Comparison of ENCODE assay signal across 10 mouse cellular contexts in the genomic region with DNA sequence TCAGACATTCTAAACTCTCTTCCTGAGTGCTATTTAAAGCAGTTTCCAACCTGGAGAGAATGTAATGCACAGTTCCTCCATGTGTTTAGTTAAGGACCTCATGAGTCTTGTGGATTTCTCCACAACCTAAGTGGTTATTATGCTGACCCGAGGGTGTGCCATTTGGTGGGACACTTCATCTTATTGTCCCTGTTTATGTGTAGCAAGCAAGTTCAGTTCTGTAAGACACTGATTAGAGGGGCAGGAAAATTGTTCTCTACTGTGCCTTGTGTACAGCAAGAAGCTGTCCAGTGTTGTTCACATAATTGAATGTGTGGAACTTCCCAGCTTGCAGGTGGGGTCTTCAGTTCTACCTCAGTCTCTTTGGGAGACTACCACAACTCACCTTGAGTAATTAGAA. TPM values are rescaled to one million over a fixed set of nuclear protein-coding genes. Genes with fewer than 3 reads are reported as not detected.
DNase-seq lines count a peak whose midpoint lies in the region; ATAC-seq lines count a peak whose summit lies in the region.
"Had no signal": no experiment of that assay in that cellular context is flagged by ENCODE, and none has a peak within 500 bp of the region (broad histone marks: within the 10 kb centered on the region; RNA-seq: fewer than 3 reads in every experiment).

No protein-coding gene starts in this region.

- no peaks in the 10 kb centered on the region for H3K9me3 ChIP-seq in forebrain, embryonic 12.5 days
- H3K9me3 ChIP-seq in forebrain, embryonic 13.5 days (replicated peaks) = no peaks in the 10 kb centered on the region
- H3K9me3 ChIP-seq in lung, embryonic 16.5 days (ENCODE audit: control insufficient read depth, low read length) = no peaks in the 10 kb centered on the region
- H3K9me3 ChIP-seq in hindbrain, embryonic 15.5 days = no peaks in the 10 kb centered on the region
- H3K9me3 ChIP-seq in neural tube, embryonic 13.5 days = no peaks in the 10 kb centered on the region

- 64% methylated on average over 1 of the region's 1 CpGs for WGBS in forebrain, embryonic 12.5 days
- 64% methylated on average over 1 of the region's 1 CpGs for whole genome bisulfite sequencing in forebrain, embryonic 13.5 days
- 21% methylated on average over 1 of the region's 1 CpGs for WGBS in lung, embryonic 16.5 days
- 54% methylated on average over 1 of the region's 1 CpGs for WGBS in hindbrain, embryonic 15.5 days
- WGBS in neural tube, embryonic 13.5 days = 48% methylated on average over 1 of the region's 1 CpGs

- ATAC-seq in forebrain, embryonic 12.5 days (ENCODE audit: low FRiP score) = no peak
- no peak for ATAC-seq in forebrain, embryonic 13.5 days
- ATAC-seq in lung, embryonic 16.5 days (ENCODE audit: low read depth) = peak; percentile 27
- 0 out of 2 replicates have a peak, but pooled peaks have one; percentile 8 for ATAC-seq in hindbrain, embryonic 15.5 days (ENCODE audit: low FRiP score, low read depth)
- no peak for ATAC-seq in neural tube, embryonic 13.5 days (ENCODE audit: low read depth)
- ATAC-seq in megakaryocyte, adult 5-6 weeks (ENCODE audit: poor library complexity, severe bottlenecking) = no peak
- ATAC-seq: forebrain, postnatal 0 days had no signal

- peak overlapping the region; percentile 26; the same call in 1 of the 2 replicates for H3K27ac ChIP-seq in forebrain, embryonic 12.5 days
- no peak overlapping the region for H3K27ac ChIP-seq in forebrain, embryonic 13.5 days
- H3K27ac ChIP-seq in lung, embryonic 16.5 days (ENCODE audit: low read length) = peak overlapping the region; percentile 95
- H3K27ac ChIP-seq in hindbrain, embryonic 15.5 days (replicated peaks) = peak overlapping the region; percentile 7; the same call in 1 of the 2 replicates
- H3K27ac ChIP-seq in neural tube, embryonic 13.5 days (replicated peaks) = peak overlapping the region; percentile 49

- no peaks in the 10 kb centered on the region for H3K36me3 ChIP-seq in forebrain, embryonic 12.5 days (replicated peaks)
- H3K36me3 ChIP-seq in forebrain, embryonic 13.5 days (ENCODE audit: poor library complexity, severe bottlenecking) = no peaks in the 10 kb centered on the region
- H3K36me3 ChIP-seq in lung, embryonic 16.5 days (ENCODE audit: control insufficient read depth, insufficient read depth, low read length) = no peaks in the 10 kb centered on the region
- H3K36me3 ChIP-seq in hindbrain, embryonic 15.5 days = no peaks in the 10 kb centered on the region
- H3K36me3 ChIP-seq in neural tube, embryonic 13.5 days = no peaks in the 10 kb centered on the region

- H3K27me3 ChIP-seq in forebrain, embryonic 12.5 days = no peaks in the 10 kb centered on the region
- no peaks in the 10 kb centered on the region for H3K27me3 ChIP-seq in forebrain, embryonic 13.5 days
- no peaks in the 10 kb centered on the region for H3K27me3 ChIP-seq in lung, embryonic 16.5 days (ENCODE audit: control insufficient read depth, insufficient read depth, low read depth, low read length)
- no peaks in the 10 kb centered on the region for H3K27me3 ChIP-seq in hindbrain, embryonic 15.5 days
- no peaks in the 10 kb centered on the region for H3K27me3 ChIP-seq in neural tube, embryonic 13.5 days

- H3K4me1 ChIP-seq in forebrain, embryonic 12.5 days = peaks cover 23% of the 10 kb centered on the region; the same call in 1 of the 2 replicates
- H3K4me1 ChIP-seq in forebrain, embryonic 13.5 days = peaks cover 29% of the 10 kb centered on the region
- H3K4me1 ChIP-seq in lung, embryonic 16.5 days (replicated peaks; ENCODE audit: control insufficient read depth, insufficient read depth, low read length) = peaks cover 11% of the 10 kb centered on the region
- no peaks in the 10 kb centered on the region for H3K4me1 ChIP-seq in hindbrain, embryonic 15.5 days (replicated peaks)
- H3K4me1 ChIP-seq in neural tube, embryonic 13.5 days (replicated peaks) = peaks cover 16% of the 10 kb centered on the region; the same call in 1 of the 2 replicates

- no peak overlapping the region for H3K9ac ChIP-seq in forebrain, embryonic 12.5 days
- no peak overlapping the region for H3K9ac ChIP-seq in forebrain, embryonic 13.5 days
- peak overlapping the region; percentile 47 for H3K9ac ChIP-seq in lung, embryonic 16.5 days (ENCODE audit: low read length)
- H3K9ac ChIP-seq in hindbrain, embryonic 15.5 days = no peak overlapping the region
- H3K9ac ChIP-seq in neural tube, embryonic 13.5 days = no peak overlapping the region
- H3K9ac ChIP-seq: forebrain, postnatal 0 days had no signal

- no peak for DNase-seq in lung, postnatal 14 days
- no peak for DNase-seq in layer of hippocampus, postnatal 36 days
- DNase-seq: forebrain, postnatal 0 days; right cerebral cortex, postnatal 25 days had no signal

- no peak overlapping the region for H3K4me2 ChIP-seq in forebrain, embryonic 12.5 days
- H3K4me2 ChIP-seq in forebrain, embryonic 13.5 days = no peak overlapping the region
- peak overlapping the region; percentile 39 for H3K4me2 ChIP-seq in lung, embryonic 16.5 days (ENCODE audit: low read depth, low read length)
- no peak overlapping the region for H3K4me2 ChIP-seq in hindbrain, embryonic 15.5 days
- H3K4me2 ChIP-seq in neural tube, embryonic 13.5 days = no peak overlapping the region

- no peak overlapping the region for H3K4me3 ChIP-seq in forebrain, embryonic 12.5 days (replicated peaks)
- no peak overlapping the region for H3K4me3 ChIP-seq in forebrain, embryonic 13.5 days
- H3K4me3 ChIP-seq in lung, embryonic 16.5 days (ENCODE audit: low read length) = no peak overlapping the region
- no peak overlapping the region for H3K4me3 ChIP-seq in hindbrain, embryonic 15.5 days
- H3K4me3 ChIP-seq in neural tube, embryonic 13.5 days = no peak overlapping the region

RNA-seq across cellular contexts. Expression of a gene that starts 15.6 kb away (rescaled TPM):
- polyA plus RNA-seq in forebrain, embryonic 12.5 days (2016; fragmentation: Nextera tagmentation; extraction: Ambion mirVana) = 146 and 193 TPM in 2 replicates
- polyA plus RNA-seq in forebrain, embryonic 13.5 days (2015; fragmentation: Nextera tagmentation; extraction: Ambion mirVana) = 29.8 and 31.4 TPM in 2 replicates
- polyA plus RNA-seq in lung, embryonic 16.5 days (2015; fragmentation: Nextera tagmentation; extraction: Ambion mirVana) = 771 and 862 TPM in 2 replicates
- polyA plus RNA-seq in hindbrain, embryonic 15.5 days (2015; fragmentation: Nextera tagmentation; extraction: Ambion mirVana) = 118 and 148 TPM in 2 replicates
- 178 and 187 TPM in 2 replicates for polyA plus RNA-seq in neural tube, embryonic 13.5 days (2015; fragmentation: Nextera tagmentation; extraction: Ambion mirVana)
- 10 to 100 TPM; 10.7 to 19.2 TPM for total RNA-seq in layer of hippocampus, postnatal 36 days (2021)
- total RNA-seq in megakaryocyte, adult 5-6 weeks (2015) = 0.87 and 1.2 TPM in 2 replicates
- total RNA-seq in megakaryocyte, adult 5-6 weeks (2017) = 1.1 and 1.6 TPM in 2 replicates

Comparison
In these comparisons a context has a peak if more than half of its experiments do, and no peak if none do; other contexts are left out.
1. ATAC-seq: peak in lung, embryonic 16.5 days (single experiment) and hindbrain, embryonic 15.5 days (single experiment); none in forebrain, embryonic 12.5 days (single experiment), forebrain, embryonic 13.5 days (single experiment), neural tube, embryonic 13.5 days (single experiment) and megakaryocyte, adult 5-6 weeks (single experiment).